Mouse (Mus musculus) heart, adult 11 months (tissue): Measurements from ENCODE around the gene Chrd.

Experiments used
- DNase-seq: peaks from one replicate; pipeline ENCODE4 v3.0.0; 2022

Gene Chrd

DNA sequence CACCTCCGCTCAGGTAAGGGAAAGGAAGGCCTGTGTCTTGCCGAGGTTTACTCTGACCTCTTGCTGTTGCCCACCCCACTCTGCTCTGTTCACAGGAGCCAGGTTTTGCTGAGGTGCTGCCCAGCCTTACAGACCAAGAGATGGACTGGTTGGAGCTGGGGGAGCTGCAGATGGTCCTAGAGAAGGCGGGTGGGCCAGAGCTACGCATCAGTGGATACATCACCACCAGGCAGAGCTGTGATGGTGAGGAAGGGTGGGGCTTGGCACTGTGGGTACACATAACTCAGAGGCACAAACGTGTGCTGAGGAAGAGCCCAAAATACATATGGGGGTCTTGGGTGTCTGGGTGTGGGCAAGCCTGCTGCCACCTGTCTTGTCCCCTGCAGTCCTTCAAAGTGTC, 2.7 kb downstream of the Chrd start:
- no peak for DNase-seq

- DNase-seq: no peak
Measured at GRCm38 (mm10) chr16:20736168-20736567, 3.2 kb downstream of the Chrd start.

DNA sequence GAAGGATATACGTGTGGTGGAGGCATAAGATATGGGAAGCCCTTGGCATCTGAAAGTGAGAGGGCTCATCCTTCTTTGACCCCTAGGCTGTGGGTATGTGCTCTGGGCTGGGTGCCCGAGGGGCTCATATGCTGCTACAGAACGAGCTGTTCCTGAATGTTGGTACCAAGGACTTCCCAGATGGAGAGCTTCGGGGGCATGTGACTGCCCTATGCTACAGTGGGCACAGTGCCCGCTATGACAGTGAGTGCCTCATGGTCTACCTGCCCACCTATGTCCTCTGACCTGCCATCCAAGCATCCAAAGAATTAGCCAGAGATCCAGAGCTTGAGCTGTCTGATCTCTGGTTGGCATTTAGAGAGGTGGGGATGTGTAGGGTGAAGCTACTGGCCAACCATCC, 3.9 kb downstream of the Chrd start:
- no peak for DNase-seq

- peak; percentile 85 for DNase-seq
Measured at GRCm38 (mm10) chr16:20739845-20740244, 6.9 kb downstream of the Chrd start.

GRCm38 (mm10) chr16:20746641-20747040, 13.7 kb downstream of the Chrd start:
- DNase-seq: peak; percentile 99

- DNase-seq: peak; percentile 83
Measured at GRCm38 (mm10) chr16:20750518-20750917, 17.6 kb downstream of the Chrd start.

- DNase-seq: peak; percentile 97
Measured at GRCm38 (mm10) chr16:20756052-20756451, 23.1 kb downstream of the Chrd start.

DNA sequence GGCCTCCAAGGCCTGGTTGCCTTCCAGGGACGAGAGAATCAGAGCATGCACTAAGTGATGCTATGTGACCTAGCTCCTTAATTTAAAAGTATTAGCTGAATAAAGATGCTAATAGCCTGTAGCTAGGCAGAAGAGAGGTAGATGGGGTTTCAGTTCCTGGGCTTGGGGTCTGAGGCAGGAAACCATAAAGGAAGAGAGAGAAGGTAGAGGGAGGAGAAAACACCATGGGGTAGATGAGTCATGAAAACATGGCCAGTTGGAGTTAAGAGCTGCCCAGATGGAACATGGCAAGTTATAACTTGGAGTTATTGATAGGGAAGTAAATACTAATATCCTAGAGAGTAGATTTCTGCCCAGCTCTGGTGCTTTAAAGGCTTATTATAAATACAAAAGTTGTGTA, 24.5 kb downstream of the Chrd start:
- peak; percentile 37 for DNase-seq

DNA sequence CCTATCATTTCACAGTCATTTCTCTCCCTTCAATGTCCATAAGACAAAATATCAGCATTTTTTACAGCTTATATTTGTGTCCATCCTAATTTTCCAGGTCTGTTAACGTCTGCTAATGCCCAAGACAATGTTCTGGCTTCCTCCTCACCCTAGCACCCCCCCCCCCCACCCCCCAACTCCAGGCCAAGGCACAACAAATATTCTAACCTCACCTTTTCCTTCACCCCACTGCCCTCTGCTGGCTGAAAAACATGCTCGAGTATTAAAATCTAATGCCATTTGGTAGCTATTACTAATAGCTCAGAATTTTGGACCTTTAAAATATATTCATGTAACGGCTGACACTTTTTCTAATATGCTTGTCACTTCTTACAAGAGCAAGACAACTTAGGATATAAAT, 28.8 kb downstream of the Chrd start:
- peak; percentile 81 for DNase-seq

DNA sequence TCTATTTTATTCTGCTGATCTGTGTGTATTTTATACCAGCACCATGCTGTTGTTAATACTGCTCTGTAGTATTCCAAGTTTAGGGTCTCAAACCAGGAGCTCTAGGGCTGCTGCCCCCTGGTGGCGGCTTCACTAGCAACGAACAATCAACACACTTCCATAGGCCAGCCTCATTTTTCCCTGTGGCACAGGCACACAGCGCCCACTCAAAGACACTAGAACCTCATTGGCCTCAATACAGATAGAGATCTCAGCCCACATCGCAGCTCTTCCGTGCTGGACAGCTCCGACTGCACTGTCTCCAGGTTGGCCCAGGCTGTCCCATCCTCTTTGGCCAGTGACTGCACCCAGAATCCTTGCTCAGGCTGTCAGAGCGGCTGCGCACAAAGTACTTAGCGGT, 32.3 kb downstream of the Chrd start:
- peak; percentile 87 for DNase-seq

GRCm38 (mm10) chr16:20775021-20775420, 42.1 kb downstream of the Chrd start:
- DNase-seq: peak; percentile 25

DNA sequence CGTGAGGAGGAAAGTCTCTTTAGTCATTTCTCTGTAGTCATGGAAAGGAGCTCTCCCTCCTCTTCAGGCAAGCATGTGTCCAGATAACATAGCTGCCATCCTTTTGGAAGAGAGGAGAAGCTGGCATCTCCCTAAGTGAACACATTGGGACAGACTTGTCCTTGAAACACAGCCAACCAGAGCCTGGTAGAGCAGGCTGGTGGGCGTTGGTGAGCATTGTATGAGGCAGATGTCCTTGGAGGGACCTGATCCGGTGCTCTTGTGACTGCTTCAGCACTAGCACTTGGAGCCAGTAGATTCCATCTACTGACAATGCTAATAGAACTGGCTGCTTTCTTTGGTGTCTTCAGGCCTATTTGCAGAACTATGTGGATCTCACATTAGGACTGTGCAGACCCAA, 46.9 kb downstream of the Chrd start:
- peak; percentile 71 for DNase-seq

DNA sequence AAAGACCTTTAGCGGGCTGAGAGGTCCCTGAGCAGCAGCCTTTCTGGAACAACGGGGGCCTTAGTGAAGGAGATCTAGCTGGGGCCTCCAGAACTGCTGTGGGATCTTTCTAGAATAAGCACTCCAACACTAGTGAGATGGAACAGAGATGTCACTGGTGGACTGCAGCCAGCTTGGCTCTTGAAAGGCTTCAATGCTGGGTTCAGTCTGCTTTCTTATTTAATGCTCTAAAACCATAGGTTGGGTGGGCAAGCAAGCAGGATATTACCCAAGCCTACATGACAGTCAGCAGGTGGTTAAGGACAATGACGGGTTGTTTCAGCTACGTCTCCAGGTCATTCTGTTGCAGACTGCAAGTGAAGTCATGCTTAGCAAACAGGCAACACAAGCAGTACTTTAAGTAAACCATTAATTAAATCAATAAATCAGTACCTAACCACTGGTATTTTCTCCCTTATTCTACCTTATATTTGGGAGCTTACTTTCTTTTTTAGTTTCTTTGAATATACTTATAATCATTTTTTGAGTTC, 48.2 kb downstream of the Chrd start:
- DNase-seq: peak; percentile 53

- DNase-seq: no peak
Measured at GRCm38 (mm10) chr16:20783891-20784290, 51.0 kb downstream of the Chrd start.

DNA sequence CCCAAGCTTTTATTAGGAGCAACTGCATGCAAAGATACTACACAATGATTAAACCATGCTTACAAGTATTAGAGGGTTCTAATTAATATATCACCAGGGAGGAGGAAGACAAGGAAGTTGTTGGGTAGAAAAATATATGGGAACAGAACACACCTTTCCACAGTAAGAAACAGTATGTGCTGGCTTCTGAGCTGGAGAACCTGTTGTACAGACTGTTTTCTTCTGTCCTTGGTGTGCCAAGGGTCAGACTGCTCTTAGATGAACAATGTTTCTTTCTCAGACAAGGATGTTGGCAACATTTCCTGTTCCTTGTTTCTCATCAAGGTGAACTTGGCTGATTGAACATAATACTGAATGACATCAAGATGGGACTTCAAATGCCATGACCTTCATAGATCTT, 51.8 kb downstream of the Chrd start:
- no peak for DNase-seq

GRCm38 (mm10) chr16:20786556-20786955, 53.6 kb downstream of the Chrd start:
- DNase-seq: peak; percentile 29

DNA sequence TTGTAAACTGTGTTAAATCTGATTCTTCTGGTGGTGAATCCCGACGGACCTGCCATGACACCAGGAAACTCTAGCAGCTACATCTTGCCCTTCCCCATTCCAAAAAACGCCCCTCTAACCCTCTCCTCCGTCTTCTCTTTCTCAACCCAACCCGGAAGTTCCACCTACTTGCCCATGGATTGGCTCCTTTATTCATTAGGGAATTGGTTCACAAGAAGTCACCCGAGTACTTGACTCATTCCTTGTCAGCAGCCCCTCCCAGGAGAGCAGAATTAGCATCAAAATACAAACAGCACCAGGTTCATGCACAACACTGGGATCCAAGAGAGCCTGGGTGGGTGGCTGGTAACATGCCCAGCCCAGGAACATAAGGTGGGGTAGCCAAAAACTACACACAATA, 58.9 kb downstream of the Chrd start:
- no peak for DNase-seq
